Mouse (Mus musculus) MEL (cell line): ENCODE data around the gene Mmp9.

Experiments used
- E2F4 ChIP-seq: IDR thresholded peaks from 2 replicates; pipeline ENCODE4 v1.6.1; 2011; ENCODE audit warnings: low read depth, low read length, improper control_type of control experiment, borderline replicate concordance
- EP300 ChIP-seq, 2 experiments: IDR thresholded peaks; 2 replicates each; pipeline ENCODE4 v1.6.1; 2011; ENCODE audit warnings: improper control_type of control experiment in 2 of 2, low read length in 2 of 2, low read depth in 1 of 2, mild to moderate bottlenecking in 1 of 2
- USF2 ChIP-seq, 2 experiments: IDR thresholded peaks; 2 replicates each; pipeline ENCODE4 v1.6.1; 2011 to 2012; ENCODE audit warnings: improper control_type of control experiment in 2 of 2, low read length in 2 of 2, borderline replicate concordance in 1 of 2, inconsistent platforms in 1 of 2, low read depth in 1 of 2, mild to moderate bottlenecking in 1 of 2; ENCODE audit not compliant: insufficient read depth in 1 of 2
- ZNF384 ChIP-seq: IDR thresholded peaks from 2 replicates; pipeline ENCODE4 v1.6.1; 2012; ENCODE audit warnings: low read depth, mild to moderate bottlenecking, inconsistent platforms, low read length, improper control_type of control experiment

GRCm38 (mm10) chr2:164909100-164909499 lies 31.5 kb upstream of the Mmp9 start:
- TF ChIP-seq E2F4 (no peak), ZNF384 (no peak), EP300 (IDR thresholded peaks at IDR 0.05; ENCODE audit: low read depth in 1 of 2, low read length in 2 of 2) (no peak), USF2 (IDR thresholded peaks at IDR 0.05; ENCODE audit: borderline replicate concordance in 1 of 2, insufficient read depth in 1 of 2, low read depth in 1 of 2, low read length in 2 of 2) (no peak)
